Mouse (Mus musculus) ZHBTc4 (cell line): ENCODE measurements around the gene Syngr2.
"Not testable (repeated sequence)": the region's sequence is repeated elsewhere in the genome, so short reads cannot be mapped to it uniquely, and the experiment has no call there.

Experiments used
- DNase-seq: peaks from one replicate; pipeline ENCODE4 v3.0.0-alpha.2; 2011; ENCODE audit warnings: low read depth, low spot score

The Syngr2 gene

GRCm38 (mm10) chr11:117832086-117832969 lies 22.9 kb downstream of the Syngr2 start:
- peak; percentile 97 for DNase-seq

DNA sequence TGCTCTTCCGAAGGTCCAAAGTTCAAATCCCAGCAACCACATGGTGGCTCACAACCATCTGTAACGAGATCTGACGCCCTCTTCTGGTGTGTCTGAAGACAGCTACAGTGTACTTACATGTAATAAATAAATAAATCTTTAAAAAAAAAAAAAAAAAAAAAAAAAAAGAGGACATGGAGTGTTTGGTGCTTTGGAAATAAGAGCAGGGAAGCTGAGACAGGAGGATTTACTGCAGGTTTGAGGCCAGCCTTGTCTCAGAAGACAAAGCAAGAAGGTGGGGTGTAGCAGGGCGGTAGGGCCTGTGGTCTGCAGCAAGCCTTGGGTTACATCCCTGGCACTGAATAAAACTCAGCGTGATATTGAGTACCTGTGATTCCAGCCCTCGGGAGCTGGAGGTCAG lies 24.0 kb downstream of the Syngr2 start:
- DNase-seq: not testable (repeated sequence)

- DNase-seq: no peak
Observed at GRCm38 (mm10) chr11:117834086-117834485, 24.6 kb downstream of the Syngr2 start.

- DNase-seq: peak; percentile 95
Observed at GRCm38 (mm10) chr11:117836306-117836705, 26.8 kb downstream of the Syngr2 start.

DNA sequence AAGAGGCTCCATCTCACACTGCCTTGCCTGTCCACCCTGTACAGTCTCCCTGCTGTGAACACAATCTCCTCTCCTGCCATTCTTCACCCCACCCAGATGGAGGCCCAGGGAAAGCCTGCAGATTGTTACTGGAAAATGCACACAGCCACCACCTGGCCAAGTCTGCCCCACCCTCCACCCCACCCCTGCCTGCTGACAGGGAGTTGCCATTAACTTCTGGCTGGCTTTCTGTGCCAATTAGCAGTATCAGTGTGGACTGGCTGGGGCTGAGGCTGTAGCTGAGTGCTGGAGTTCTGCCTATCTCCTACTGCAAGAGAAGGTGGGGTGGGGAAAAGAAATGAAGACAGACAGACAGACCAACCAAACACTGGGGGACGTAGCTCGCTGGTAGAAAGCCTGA lies 29.1 kb downstream of the Syngr2 start:
- DNase-seq: peak; percentile 63

DNA sequence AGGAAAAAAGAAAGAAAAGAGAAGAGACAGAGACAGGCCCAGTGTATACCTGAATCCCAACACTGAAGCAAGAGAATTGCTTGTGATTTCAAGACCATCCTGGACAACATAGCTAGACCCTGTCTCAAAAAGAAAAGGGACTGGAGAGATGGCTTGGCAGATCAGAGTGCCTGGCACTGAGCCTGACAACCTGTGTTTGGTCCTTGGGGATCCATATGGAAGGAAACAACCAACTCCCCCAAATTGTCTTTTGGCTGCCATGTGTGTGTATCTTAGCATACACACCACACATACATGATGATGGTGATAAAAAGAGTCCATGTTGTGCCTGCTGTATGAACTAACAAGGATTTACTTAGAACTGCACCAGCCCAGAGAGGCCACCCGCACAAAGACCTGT lies 29.6 kb downstream of the Syngr2 start:
- DNase-seq: no peak

GRCm38 (mm10) chr11:117840910-117841309 lies 31.4 kb downstream of the Syngr2 start:
- DNase-seq: no peak

GRCm38 (mm10) chr11:117843434-117843833 lies 34.0 kb downstream of the Syngr2 start:
- DNase-seq: no peak

- DNase-seq: no peak
Observed at GRCm38 (mm10) chr11:117844997-117845396, 35.5 kb downstream of the Syngr2 start.

- DNase-seq: no peak
Observed at GRCm38 (mm10) chr11:117845651-117846050, 36.2 kb downstream of the Syngr2 start.

- no peak for DNase-seq
Observed at GRCm38 (mm10) chr11:117846640-117847039, 37.2 kb downstream of the Syngr2 start.

DNA sequence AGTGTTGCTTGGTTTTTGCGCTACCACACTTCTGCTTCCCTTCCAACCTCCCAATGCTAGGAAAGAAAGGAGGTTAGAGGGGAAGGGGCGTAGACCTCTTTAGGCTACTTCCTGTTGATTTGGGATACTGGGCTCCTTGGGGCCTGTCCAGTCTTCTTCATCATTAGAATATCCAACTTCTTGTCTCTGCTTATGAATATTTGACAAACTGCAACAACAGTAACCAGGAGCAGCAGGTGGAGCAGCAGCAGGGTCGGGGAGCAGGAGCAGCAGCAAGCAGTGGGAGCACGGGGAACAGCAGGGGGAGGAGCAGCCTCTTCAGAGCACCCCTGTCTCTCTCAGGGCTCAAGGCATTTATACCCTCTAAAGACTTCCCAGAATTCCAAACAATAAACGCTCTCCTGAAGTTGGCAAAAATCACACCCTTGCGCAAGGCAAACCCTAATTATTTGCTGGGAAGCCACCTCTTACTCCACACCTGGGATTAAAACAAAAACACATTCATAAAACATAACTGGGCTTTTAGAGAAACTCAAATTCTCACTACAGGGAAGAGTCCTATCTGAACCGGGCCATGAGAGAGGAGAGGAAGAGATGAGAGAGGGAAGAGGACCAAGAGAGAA lies 38.2 kb downstream of the Syngr2 start:
- no peak for DNase-seq

DNA sequence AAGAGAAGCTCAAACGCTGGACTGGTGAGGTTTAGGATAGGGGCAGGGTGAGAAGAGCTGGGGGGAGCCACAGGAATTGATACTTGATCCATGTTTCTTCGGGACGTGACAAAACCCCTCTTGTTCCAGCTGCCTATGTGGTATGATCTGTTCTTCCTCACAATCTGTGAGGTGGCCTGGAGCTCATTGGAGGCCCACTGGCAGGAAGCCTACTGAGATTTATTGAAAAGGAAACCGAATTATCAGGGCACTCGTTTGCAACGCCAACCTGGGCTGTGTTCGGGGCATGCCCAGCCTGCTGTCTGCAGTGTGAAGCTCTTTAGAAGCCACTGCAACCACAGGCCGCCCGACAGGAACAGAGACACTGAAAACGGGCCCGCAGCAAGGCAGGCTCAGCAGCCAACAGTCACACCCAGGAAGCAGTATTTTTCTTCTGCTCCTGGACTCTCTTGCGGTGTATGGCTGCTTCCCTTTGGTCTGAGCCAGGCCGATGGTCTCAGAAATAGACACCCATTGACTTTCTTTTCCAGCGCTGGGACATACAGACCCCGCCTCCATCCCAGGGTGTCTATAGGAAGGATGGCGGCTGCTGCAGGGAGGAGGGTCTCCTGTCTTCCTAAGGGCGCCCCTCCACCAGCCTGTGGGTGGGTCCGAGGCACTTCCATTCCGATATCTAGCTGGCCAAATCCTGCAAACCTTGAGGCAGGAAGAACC lies 39.0 kb downstream of the Syngr2 start:
- no peak for DNase-seq

DNA sequence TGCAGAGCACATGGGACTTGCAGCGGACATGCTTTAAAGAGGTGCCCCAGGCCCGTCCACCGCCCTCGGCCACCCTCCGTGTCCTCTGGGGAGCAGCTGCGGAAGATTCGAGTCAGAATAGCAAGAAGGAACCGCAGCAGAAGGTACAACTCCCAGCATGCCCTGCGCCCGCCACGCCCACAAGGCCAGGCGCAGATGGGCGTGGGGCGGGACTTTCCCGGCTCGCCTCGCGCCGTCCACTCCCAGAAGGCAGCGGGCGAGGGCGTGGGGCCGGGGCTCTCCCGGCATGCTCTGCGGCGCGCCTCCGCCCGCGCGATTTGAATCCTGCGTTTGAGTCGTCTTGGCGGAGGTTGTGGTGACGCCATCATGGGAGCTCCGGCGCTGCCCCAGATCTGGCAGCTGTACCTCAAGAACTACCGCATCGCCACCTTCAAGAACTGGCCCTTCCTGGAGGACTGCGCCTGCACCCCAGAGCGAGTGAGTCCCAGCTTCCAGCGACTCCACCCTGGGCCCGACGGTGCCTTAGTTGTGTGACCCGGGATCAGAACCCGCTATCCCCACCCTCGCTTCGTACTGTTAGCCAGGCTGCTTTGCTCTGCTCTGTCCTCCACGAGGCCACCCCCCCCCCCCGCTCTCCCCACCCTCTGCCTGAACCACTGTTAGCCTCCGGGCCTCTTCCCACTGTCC lies 39.7 kb downstream of the Syngr2 start, which contains the start of gene Birc5:
Gene Birc5, plus strand, starts transcription at position 267 of the 687 bp plus-strand sequence.
- DNase-seq: peak; percentile 99

DNA sequence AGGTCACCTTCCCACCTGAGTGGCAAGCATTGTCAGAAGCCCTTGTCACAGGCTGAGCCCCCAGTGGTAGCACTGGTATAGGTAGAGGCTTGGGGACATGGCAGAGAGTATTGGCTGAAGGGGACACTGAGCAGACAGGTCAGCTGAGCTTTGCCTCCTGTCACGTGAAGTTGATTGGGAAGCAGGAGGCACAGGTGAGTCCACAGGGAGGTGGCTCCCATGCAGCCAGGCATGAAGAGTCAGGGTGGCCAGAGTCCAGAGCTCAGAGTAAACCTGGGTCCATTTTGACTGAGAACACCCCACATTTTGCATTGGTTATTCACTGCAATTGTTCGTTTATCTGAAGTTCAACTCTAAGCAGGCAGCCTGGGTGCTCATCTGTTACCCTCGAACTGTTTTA lies 43.4 kb downstream of the Syngr2 start:
- no peak for DNase-seq

DNA sequence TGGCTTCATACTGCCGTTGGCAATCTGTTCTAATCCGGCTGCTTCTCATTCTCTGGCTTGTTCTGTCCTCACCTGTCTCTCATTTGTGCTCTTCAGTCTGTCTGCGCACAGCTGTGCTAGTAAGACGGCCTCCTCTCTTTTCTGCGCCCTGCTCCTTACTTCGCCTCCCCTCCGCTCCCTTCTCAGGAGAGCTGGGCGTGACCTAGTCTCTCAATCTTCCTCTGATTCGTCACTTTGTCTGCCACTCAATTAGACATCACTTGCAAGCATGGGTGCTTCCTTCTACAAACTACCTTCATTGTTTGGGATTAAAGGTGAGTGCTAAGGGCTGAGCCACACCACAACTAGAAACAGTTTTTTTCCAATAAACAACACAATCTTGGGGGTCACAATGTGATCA lies 44.8 kb downstream of the Syngr2 start:
- peak; percentile 91 for DNase-seq

GRCm38 (mm10) chr11:117855360-117855759 lies 45.9 kb downstream of the Syngr2 start:
- DNase-seq: no peak

- DNase-seq: no peak
Observed at GRCm38 (mm10) chr11:117855975-117856374, 46.5 kb downstream of the Syngr2 start.

DNA sequence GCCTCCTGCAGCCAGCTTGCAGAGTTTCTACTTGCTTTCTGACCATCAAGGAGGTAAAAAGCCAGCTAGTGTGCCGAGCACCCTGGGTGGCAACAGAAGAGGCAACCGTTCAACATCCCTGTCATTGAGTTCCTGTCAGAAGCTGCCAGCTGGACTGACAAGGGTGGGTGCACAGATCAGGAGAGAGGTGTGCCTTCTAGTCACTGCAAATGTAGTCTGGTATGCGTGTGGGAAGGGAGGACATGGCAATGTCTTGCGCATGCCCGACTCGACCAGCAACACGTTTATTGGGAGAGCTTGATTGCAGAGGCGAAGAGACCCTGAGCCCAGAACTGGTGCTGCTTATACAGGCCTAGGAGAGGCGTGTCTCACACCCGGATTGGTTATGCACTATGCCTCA lies 48.0 kb downstream of the Syngr2 start:
- DNase-seq: no peak

DNA sequence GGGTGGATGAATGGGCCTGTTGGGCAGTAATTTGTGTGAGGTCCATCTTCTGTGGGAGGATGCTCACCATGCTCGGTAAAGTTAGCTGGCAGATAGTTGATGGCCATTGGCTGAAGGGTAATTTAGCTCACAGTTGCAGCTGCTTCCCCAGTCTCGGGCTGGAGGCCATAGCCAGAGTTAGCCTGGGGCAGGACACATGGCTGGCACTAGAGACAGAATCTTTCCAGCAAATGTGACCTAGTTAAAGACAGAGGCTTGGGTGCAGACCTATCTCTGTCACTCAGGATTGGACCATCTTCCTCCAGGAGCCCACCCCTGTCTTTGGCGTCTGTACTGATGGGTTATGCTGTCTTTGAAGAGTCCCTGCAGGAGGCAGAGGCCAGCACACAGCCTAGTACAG lies 48.9 kb downstream of the Syngr2 start:
- no peak for DNase-seq

DNA sequence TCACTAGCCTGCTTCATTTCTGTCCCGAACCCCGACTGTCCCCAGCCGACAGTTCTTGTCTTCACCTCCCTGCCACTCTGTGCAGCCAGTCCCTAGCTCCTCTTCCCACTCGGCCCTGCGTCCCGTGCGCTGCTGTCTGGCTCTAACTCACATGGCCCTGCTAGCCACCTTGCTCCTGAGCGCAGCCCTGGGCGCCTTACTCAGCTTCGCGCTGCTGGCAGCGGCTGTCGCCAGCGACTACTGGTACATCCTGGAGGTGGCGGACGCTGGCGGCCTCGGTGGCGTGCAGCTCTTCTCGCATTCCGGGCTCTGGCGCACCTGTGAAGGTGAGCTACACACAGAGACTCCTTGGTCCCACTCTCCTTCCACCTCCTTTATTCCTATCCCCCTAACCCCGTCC lies 51.1 kb downstream of the Syngr2 start, which contains the start of gene Tmem235:
Gene Tmem235, plus strand, starts transcription at position 152 of the 400 bp plus-strand sequence.
- DNase-seq: no peak
